Mouse (Mus musculus) liver, embryonic 14.5 days (tissue): ENCODE data around the gene Ptprn2.

Experiments
- CTCF ChIP-seq: IDR thresholded peaks from 2 replicates; pipeline ENCODE4 v1.5.1; 2016; ENCODE audit warnings: antibody characterized with exemption, low read depth, control low read depth
- EP300 ChIP-seq: IDR thresholded peaks from 2 replicates; pipeline ENCODE4 v1.6.1; 2016; ENCODE audit warnings: antibody characterized with exemption, low read depth

DNA sequence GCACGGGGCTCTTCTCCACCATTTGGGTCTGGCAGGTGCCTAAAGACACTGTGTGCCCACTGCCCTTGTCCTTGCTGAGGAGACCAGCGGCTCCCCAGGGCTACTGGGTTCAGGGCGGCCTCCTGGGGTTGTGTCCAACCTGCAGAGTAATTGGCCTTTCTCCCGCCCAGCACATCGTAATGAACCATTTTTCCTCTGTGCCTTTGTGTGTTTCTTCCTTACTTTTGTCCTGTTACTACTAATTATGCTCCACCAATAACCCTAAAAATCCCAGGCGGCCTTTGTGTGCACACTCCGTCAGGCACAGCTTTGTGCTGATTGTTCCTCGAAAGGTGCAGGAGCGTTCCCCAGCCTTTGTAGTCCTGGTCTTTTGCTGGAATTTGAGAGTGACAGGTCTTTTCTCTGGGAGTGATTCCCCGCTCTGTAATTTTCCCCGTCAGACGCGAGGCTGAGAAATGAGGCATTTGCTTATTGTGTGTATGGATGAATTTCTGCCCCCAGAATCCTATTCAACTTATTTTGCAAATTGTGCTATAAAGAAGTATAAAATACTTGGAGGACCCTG lies 690.8 kb downstream of the Ptprn2 start:
- TF ChIP-seq EP300 (no peak), CTCF (no peak)
